Mouse (Mus musculus): Measurements from ENCODE around the gene Atad1.

DNA sequence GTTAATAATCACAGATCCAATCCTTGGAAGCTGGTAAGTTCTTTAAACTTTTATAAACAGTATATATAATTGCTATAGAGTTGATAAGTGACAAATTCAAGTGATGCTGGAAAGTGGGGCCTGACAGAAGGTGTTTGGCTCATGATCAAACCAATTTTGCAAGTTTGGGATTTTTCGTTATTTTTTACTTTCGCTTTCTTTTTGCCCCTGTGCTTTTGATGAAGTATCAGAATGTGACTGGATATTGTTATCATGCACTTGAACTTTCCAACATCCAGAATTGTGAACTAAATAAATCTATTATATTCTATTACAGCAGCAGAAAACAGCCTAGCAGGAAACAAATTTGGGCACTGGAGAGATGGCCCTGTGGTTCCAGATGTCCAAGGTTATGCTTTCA, 58.7 kb downstream of the Atad1 start:
- TF ChIP-seq CTCF (IDR thresholded peaks at IDR 0.05; ENCODE audit: control insufficient read depth, insufficient read depth, low read length) (no peak), POLR2A (IDR thresholded peaks at IDR 0.05; ENCODE audit: borderline replicate concordance, control insufficient read depth, low read depth, low read length) (no peak)

All from bone marrow, adult 2 months (tissue).